Mouse (Mus musculus): Measurements from ENCODE around the gene Gm45233. TPM values are rescaled to one million over a fixed set of nuclear protein-coding genes. Genes with fewer than 3 reads are reported as not detected.

The Gm45233 gene
- polyA plus RNA-seq, 1 experiment from 2014 or later: 0.39 TPM

DNA sequence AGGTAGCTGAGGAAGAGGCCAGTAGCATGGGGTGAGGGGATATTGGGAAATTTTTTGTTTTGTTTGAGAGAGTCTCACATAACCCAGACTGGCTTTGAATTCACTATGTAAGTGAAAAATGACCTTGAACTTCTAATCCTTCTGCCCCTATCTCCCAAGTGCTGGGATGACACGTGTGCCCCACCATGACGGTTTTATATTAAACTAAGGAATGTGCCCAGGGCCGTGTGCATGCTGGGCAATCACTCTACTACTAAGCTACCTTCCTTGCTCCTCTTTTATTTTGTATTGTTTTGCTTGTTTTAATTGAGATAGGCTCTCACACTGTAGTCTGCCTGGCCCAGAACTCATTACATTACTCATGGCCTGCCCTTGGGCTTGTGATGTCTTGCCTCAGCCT, 2.9 kb upstream of the Gm45233 start:
- H3K4me3 ChIP-seq (ENCODE audit: low read depth, low read length): no peak overlapping the region
- peaks cover 10% of the 10 kb centered on the region for H3K4me1 ChIP-seq (replicated peaks; ENCODE audit: control insufficient read depth, insufficient read depth, low read length)
- no peak overlapping the region for H3K4me2 ChIP-seq (ENCODE audit: low read length)
- ATAC-seq (replicated peaks; ENCODE audit: low FRiP score, low TSS enrichment, low read depth) (no peak), DNase-seq (ENCODE audit: low spot score) (no peak)
- no peak overlapping the region for H3K9ac ChIP-seq (ENCODE audit: low read length)
- H3K36me3 ChIP-seq (ENCODE audit: control insufficient read depth, insufficient read depth, low read length): no peaks in the 10 kb centered on the region
- H3K9me3 ChIP-seq (ENCODE audit: control insufficient read depth, low read length): no peaks in the 10 kb centered on the region
- WGBS: 88% methylated on average over 3 of the region's 3 CpGs
- no peaks in the 10 kb centered on the region for H3K27me3 ChIP-seq (replicated peaks; ENCODE audit: control insufficient read depth, insufficient read depth, low read length)
- no peak overlapping the region for H3K27ac ChIP-seq (ENCODE audit: low read depth)

DNA sequence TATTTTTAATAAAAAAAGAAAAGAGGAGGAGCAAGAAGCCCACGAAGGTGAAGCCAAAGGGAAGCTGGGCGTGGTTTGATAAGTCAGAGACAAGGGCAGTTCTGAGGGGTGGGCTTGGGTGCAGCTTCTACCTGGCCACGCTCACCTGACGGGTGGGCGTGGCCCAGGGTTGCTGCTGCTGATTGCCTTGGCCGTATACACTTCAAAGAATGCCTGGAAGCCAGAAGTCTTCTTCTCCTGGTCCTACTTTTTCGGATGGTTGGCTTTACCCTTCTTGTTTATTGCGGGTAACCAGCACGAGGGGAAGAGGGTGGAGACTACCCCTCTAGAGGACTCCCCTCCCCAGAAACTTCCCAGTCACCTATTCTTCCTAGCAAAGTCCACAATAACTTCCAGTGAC, 1.2 kb upstream of the Gm45233 start:
- Histone ChIP-seq H3K9ac (ENCODE audit: low read length) (peak overlapping the region; percentile 61), H3K27me3 (replicated peaks; ENCODE audit: control insufficient read depth, insufficient read depth, low read length) (no peaks in the 10 kb centered on the region), H3K4me2 (ENCODE audit: low read length) (peak overlapping the region; percentile 91), H3K36me3 (ENCODE audit: control insufficient read depth, insufficient read depth, low read length) (no peaks in the 10 kb centered on the region), H3K4me1 (replicated peaks; ENCODE audit: control insufficient read depth, insufficient read depth, low read length) (peaks cover 10% of the 10 kb centered on the region), H3K27ac (ENCODE audit: low read depth) (peak overlapping the region; percentile 98), H3K4me3 (ENCODE audit: low read depth, low read length) (peak overlapping the region; percentile 63), H3K9me3 (ENCODE audit: control insufficient read depth, low read length) (no peaks in the 10 kb centered on the region)
- DNase-seq (ENCODE audit: low spot score) (peak; percentile 55), ATAC-seq (replicated peaks; ENCODE audit: low FRiP score, low TSS enrichment, low read depth) (0 out of 2 replicates have a peak, but pooled peaks have one; percentile 12)
- 2% methylated on average over 9 of the region's 9 CpGs for WGBS

DNA sequence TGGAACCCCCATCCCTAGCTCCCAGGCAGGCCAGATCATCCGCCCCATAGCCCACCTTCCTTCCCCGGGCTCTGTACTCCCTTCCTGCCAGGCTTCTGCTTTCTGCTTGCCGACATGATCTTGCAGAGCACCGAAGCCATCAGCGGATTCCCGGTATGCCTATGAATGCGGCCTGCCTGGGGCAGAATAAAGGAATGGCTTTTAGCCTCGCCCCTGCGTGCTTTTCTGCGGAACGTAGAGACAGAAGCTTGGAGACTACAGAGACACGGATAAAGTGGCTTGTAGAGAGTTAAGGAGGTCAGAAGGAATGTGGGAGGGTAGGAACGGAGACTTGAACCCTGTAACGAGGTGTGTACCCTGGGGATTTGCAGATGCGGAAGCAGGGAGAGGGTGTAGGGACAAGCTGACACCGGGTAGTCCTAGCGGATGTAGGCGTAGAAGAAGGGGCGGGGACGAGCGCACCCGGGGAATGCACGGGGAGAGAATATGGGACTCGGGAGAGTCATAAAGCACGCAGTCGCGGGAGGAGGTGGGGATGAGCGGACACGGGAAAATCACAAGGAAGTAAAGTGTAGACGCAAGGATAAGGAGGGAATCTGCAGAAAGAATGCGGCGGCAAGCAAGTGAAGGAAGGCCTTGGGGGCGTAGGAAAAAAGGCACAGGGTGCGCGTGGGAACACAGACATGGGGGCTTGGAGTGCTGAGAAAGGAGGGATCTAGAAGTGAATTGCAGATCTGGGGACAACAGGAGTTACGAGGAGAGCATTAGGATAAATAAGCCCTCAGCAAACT, 607 bp upstream of the Gm45233 start:
- Histone ChIP-seq H3K36me3 (ENCODE audit: control insufficient read depth, insufficient read depth, low read length) (no peaks in the 10 kb centered on the region), H3K27me3 (replicated peaks; ENCODE audit: control insufficient read depth, insufficient read depth, low read length) (no peaks in the 10 kb centered on the region), H3K4me1 (replicated peaks; ENCODE audit: control insufficient read depth, insufficient read depth, low read length) (peaks cover 10% of the 10 kb centered on the region), H3K4me2 (ENCODE audit: low read length) (peak overlapping the region; percentile 91), H3K27ac (ENCODE audit: low read depth) (peak overlapping the region; percentile 98), H3K9ac (ENCODE audit: low read length) (peak overlapping the region; percentile 61), H3K4me3 (ENCODE audit: low read depth, low read length) (peak overlapping the region; percentile 63), H3K9me3 (ENCODE audit: control insufficient read depth, low read length) (no peaks in the 10 kb centered on the region)
- 1% methylated on average over 36 of the region's 36 CpGs for WGBS
- ATAC-seq (replicated peaks; ENCODE audit: low FRiP score, low TSS enrichment, low read depth) (peak; percentile 91), DNase-seq (ENCODE audit: low spot score) (peak; percentile 89)

DNA sequence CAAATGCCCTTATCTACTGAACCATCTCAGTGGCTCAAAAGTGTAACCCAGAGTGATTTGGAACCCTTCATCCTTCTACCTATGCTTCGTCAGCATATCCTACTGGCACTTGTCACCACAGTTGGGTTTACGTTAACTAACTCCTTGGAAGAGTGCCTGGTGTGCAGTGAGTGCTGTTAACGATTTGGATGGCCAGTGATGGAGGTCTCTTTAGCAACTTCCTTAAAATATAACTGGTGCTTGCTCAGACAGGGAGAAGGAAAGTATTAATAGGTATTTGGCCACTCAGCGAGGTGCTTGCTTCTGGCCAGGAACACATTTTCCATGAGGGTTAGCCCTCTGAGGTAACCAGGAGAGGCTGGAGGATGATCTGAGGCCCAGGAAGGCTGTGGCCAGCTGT, 3.9 kb downstream of the Gm45233 start:
- ATAC-seq (replicated peaks; ENCODE audit: low FRiP score, low TSS enrichment, low read depth) (no peak), DNase-seq (ENCODE audit: low spot score) (no peak)
- WGBS: 91% methylated on average over 4 of the region's 4 CpGs
- no peak overlapping the region for H3K4me3 ChIP-seq (ENCODE audit: low read depth, low read length)
- peaks cover 18% of the 10 kb centered on the region for H3K36me3 ChIP-seq (ENCODE audit: control insufficient read depth, insufficient read depth, low read length)
- H3K4me2 ChIP-seq (ENCODE audit: low read length): no peak overlapping the region
- H3K4me1 ChIP-seq (replicated peaks; ENCODE audit: control insufficient read depth, insufficient read depth, low read length): peaks cover 7% of the 10 kb centered on the region
- H3K27ac ChIP-seq (ENCODE audit: low read depth): no peak overlapping the region
- no peaks in the 10 kb centered on the region for H3K9me3 ChIP-seq (ENCODE audit: control insufficient read depth, low read length)
- no peaks in the 10 kb centered on the region for H3K27me3 ChIP-seq (replicated peaks; ENCODE audit: control insufficient read depth, insufficient read depth, low read length)
- no peak overlapping the region for H3K9ac ChIP-seq (ENCODE audit: low read length)

DNA sequence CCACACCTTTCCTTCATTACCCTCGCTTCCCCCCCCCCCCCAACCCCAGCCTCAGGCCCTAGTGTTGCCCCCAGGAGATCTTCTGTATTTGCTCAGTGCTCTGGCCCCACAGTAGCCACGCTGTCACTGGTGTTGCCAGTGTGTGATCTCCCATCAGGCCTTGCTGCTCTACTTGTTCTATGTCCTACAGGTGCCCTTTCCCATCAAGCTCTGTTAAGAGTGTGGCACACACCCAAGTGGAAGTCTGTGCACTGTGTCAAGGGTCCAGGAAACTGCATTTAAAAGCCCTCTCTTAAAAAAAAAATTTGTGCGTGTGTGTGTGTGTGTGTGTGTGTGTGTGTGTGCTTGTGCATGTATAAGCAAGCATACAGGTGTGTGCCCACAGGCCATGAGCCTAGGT, 4.3 kb downstream of the Gm45233 start:
- Histone ChIP-seq H3K27me3 (replicated peaks; ENCODE audit: control insufficient read depth, insufficient read depth, low read length) (no peaks in the 10 kb centered on the region), H3K36me3 (ENCODE audit: control insufficient read depth, insufficient read depth, low read length) (peaks cover 22% of the 10 kb centered on the region), H3K27ac (ENCODE audit: low read depth) (no peak overlapping the region), H3K4me1 (replicated peaks; ENCODE audit: control insufficient read depth, insufficient read depth, low read length) (peaks cover 7% of the 10 kb centered on the region), H3K9me3 (ENCODE audit: control insufficient read depth, low read length) (no peaks in the 10 kb centered on the region), H3K4me2 (ENCODE audit: low read length) (no peak overlapping the region), H3K4me3 (ENCODE audit: low read depth, low read length) (no peak overlapping the region), H3K9ac (ENCODE audit: low read length) (no peak overlapping the region)
- DNase-seq (ENCODE audit: low spot score) (no peak), ATAC-seq (replicated peaks; ENCODE audit: low FRiP score, low TSS enrichment, low read depth) (no peak)
- 91% methylated on average over 3 of the region's 3 CpGs for WGBS

DNA sequence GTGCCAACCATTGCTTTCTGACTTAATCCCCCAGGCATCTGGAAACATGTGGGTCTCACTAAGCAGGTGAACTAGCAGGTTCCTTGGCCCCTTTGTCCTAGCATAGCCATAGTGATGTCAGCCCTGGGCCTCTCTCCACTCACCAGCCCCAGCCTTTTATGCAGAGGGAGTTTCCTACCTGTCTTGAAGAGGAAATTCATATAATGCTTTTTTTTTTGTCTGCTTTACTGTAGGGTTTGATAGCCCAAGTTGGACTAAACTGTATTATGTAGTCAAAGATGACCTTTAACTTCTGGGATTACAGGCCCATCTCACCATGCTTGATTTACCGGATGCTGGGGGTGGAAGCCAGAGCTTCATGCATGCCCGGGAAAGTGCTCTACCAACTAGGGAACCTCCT, 5.9 kb downstream of the Gm45233 start:
- Histone ChIP-seq H3K27me3 (replicated peaks; ENCODE audit: control insufficient read depth, insufficient read depth, low read length) (no peaks in the 10 kb centered on the region), H3K36me3 (ENCODE audit: control insufficient read depth, insufficient read depth, low read length) (peaks cover 33% of the 10 kb centered on the region), H3K9ac (ENCODE audit: low read length) (no peak overlapping the region), H3K9me3 (ENCODE audit: control insufficient read depth, low read length) (no peaks in the 10 kb centered on the region), H3K4me3 (ENCODE audit: low read depth, low read length) (no peak overlapping the region), H3K4me1 (replicated peaks; ENCODE audit: control insufficient read depth, insufficient read depth, low read length) (peaks cover 2% of the 10 kb centered on the region; the same call in 1 of the 2 replicates), H3K4me2 (ENCODE audit: low read length) (no peak overlapping the region), H3K27ac (ENCODE audit: low read depth) (no peak overlapping the region)
- WGBS: 94% methylated on average over 2 of the region's 2 CpGs
- DNase-seq (ENCODE audit: low spot score): no peak
- no peak for ATAC-seq (replicated peaks; ENCODE audit: low FRiP score, low TSS enrichment, low read depth)

DNA sequence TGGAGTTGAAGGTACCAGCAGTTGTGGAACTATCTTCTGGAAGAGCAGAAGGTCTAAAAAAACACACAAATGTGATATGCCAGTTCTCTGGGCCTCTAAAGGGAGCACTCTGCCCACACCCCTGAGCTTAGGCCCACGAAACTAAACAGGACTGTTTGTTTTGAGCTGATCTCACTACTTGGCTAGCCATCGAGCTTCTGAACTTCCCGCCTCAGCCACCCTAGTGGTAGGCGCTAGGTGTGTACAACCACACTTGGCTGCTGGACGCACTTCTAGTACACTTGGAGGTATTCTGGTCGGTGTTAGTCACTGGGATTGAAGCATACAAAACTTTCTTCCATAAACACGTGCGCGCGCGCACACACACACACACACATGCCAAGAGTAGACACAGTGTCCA, 7.8 kb downstream of the Gm45233 start:
- DNase-seq (ENCODE audit: low spot score) (no peak), ATAC-seq (replicated peaks; ENCODE audit: low FRiP score, low TSS enrichment, low read depth) (no peak)
- Histone ChIP-seq H3K27me3 (replicated peaks; ENCODE audit: control insufficient read depth, insufficient read depth, low read length) (no peaks in the 10 kb centered on the region), H3K4me2 (ENCODE audit: low read length) (no peak overlapping the region), H3K9ac (ENCODE audit: low read length) (no peak overlapping the region), H3K4me3 (ENCODE audit: low read depth, low read length) (no peak overlapping the region), H3K9me3 (ENCODE audit: control insufficient read depth, low read length) (no peaks in the 10 kb centered on the region), H3K27ac (ENCODE audit: low read depth) (no peak overlapping the region), H3K36me3 (ENCODE audit: control insufficient read depth, insufficient read depth, low read length) (peaks cover 53% of the 10 kb centered on the region), H3K4me1 (replicated peaks; ENCODE audit: control insufficient read depth, insufficient read depth, low read length) (no peaks in the 10 kb centered on the region)
- 95% methylated on average over 11 of the region's 11 CpGs for WGBS

DNA sequence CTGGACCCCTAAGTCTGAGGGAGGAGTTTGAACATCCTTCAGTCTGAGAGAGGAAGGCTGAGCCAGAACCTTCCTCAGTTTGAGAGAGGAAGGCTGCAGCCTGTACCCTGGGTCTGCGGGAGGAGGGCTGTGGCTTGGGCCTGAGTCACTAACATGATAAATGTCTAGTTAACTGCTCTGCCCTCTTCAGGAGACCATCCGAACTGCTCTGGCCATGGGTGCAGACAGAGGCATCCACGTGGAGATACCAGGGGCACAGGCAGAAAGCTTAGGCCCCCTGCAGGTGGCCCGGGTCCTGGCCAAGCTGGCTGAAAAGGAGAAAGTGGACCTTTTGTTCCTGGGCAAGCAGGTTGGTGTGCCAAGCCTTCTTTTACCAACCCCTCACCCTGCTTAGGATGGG, 8.7 kb downstream of the Gm45233 start:
- H3K27me3 ChIP-seq (replicated peaks; ENCODE audit: control insufficient read depth, insufficient read depth, low read length): no peaks in the 10 kb centered on the region
- H3K4me3 ChIP-seq (ENCODE audit: low read depth, low read length): no peak overlapping the region
- no peaks in the 10 kb centered on the region for H3K4me1 ChIP-seq (replicated peaks; ENCODE audit: control insufficient read depth, insufficient read depth, low read length)
- 40% methylated on average over 4 of the region's 4 CpGs for WGBS
- H3K9ac ChIP-seq (ENCODE audit: low read length): no peak overlapping the region
- ATAC-seq (replicated peaks; ENCODE audit: low FRiP score, low TSS enrichment, low read depth): no peak; the same call in 1 of the 2 replicates
- no peaks in the 10 kb centered on the region for H3K9me3 ChIP-seq (ENCODE audit: control insufficient read depth, low read length)
- DNase-seq (ENCODE audit: low spot score): no peak
- no peak overlapping the region for H3K4me2 ChIP-seq (ENCODE audit: low read length)
- peaks cover 61% of the 10 kb centered on the region for H3K36me3 ChIP-seq (ENCODE audit: control insufficient read depth, insufficient read depth, low read length)
- no peak overlapping the region for H3K27ac ChIP-seq (ENCODE audit: low read depth)

Data from intestine, embryonic 14.5 days (tissue).